Mouse (Mus musculus): ENCODE measurements around the gene Sorcs1. TPM values are rescaled to one million over a fixed set of nuclear protein-coding genes. Genes with fewer than 3 reads are reported as not detected.
A peak's percentile ranks its signal among the peaks of the same experiment; 100 is the strongest.

The Sorcs1 gene
- total RNA-seq, 2 experiments from 2014 or later, result 8.0 to 9.8 TPM

GRCm38 (mm10) chr19:50558771-50559170 lies 119.7 kb downstream of the Sorcs1 start:
- DNase-seq, result peak; percentile 9 to 18

- no peak for DNase-seq
Observed at GRCm38 (mm10) chr19:50534031-50534430, 144.4 kb downstream of the Sorcs1 start.

GRCm38 (mm10) chr19:50527835-50528234 lies 150.6 kb downstream of the Sorcs1 start:
- DNase-seq, result no peak

GRCm38 (mm10) chr19:50526094-50526493 lies 152.4 kb downstream of the Sorcs1 start:
- no peak for DNase-seq

GRCm38 (mm10) chr19:50521943-50522342 lies 156.5 kb downstream of the Sorcs1 start:
- no peak for DNase-seq

- no peak for DNase-seq
Observed at GRCm38 (mm10) chr19:50515059-50515673, 163.3 kb downstream of the Sorcs1 start.

GRCm38 (mm10) chr19:50514309-50514830 lies 164.1 kb downstream of the Sorcs1 start:
- DNase-seq, result peak; percentile 11 to 14

GRCm38 (mm10) chr19:50502816-50503215 lies 175.6 kb downstream of the Sorcs1 start:
- DNase-seq, result no peak

- no peak for DNase-seq
Observed at GRCm38 (mm10) chr19:50491121-50491520, 187.3 kb downstream of the Sorcs1 start.

GRCm38 (mm10) chr19:50490721-50491120 lies 187.7 kb downstream of the Sorcs1 start:
- no peak for DNase-seq

- no peak for DNase-seq
Observed at GRCm38 (mm10) chr19:50489786-50490185, 188.7 kb downstream of the Sorcs1 start.

GRCm38 (mm10) chr19:50488421-50488820 lies 190.0 kb downstream of the Sorcs1 start:
- no peak for DNase-seq

- peak; percentile 65 to 78 for DNase-seq
Observed at GRCm38 (mm10) chr19:50487768-50488167, 190.7 kb downstream of the Sorcs1 start.

GRCm38 (mm10) chr19:50486345-50486744 lies 192.1 kb downstream of the Sorcs1 start:
- no peak for DNase-seq

- no peak for DNase-seq
Observed at GRCm38 (mm10) chr19:50476774-50477173, 201.7 kb downstream of the Sorcs1 start.

GRCm38 (mm10) chr19:50468592-50468991 lies 209.9 kb downstream of the Sorcs1 start:
- no peak for DNase-seq

- no peak for DNase-seq
Observed at GRCm38 (mm10) chr19:50464811-50465210, 213.6 kb downstream of the Sorcs1 start.

GRCm38 (mm10) chr19:50458581-50458980 lies 219.9 kb downstream of the Sorcs1 start:
- no peak for DNase-seq

GRCm38 (mm10) chr19:50457275-50457892 lies 221.1 kb downstream of the Sorcs1 start:
- DNase-seq, result no peak

- DNase-seq, result no peak
Observed at GRCm38 (mm10) chr19:50441099-50441498, 237.3 kb downstream of the Sorcs1 start.

- DNase-seq, result no peak
Observed at GRCm38 (mm10) chr19:50440246-50440910, 238.1 kb downstream of the Sorcs1 start.

GRCm38 (mm10) chr19:50439464-50439881 lies 239.0 kb downstream of the Sorcs1 start:
- no peak for DNase-seq

GRCm38 (mm10) chr19:50422928-50423327 lies 255.5 kb downstream of the Sorcs1 start:
- DNase-seq, result no peak

All from layer of hippocampus, postnatal 36 days (tissue).